Mouse (Mus musculus) hindbrain, embryonic 12.5 days (tissue): Measurements from ENCODE around the gene Ginm1. TPM values are rescaled to one million over a fixed set of nuclear protein-coding genes. Genes with fewer than 3 reads are reported as not detected.
A peak's percentile ranks its signal among the peaks of the same experiment; 100 is the strongest.

Source experiments
- ATAC-seq: fragments of 200-750 bp; cut with Nextera tagmentation; 2 replicates; pipeline ENCODE4 v1.8.0; 2017; ENCODE audit warnings: moderate TSS enrichment; ENCODE audit not compliant: low FRiP score
- H3K27ac ChIP-seq: fragments of 300-500 bp; sonication (generic); 2 replicates; pipeline ENCODE4 v1.5.1; 2016; ENCODE audit warnings: mild to moderate bottlenecking
- H3K27me3 ChIP-seq: fragments of 300-500 bp; sonication (generic); 2 replicates; pipeline ENCODE4 v1.6.1; 2016; ENCODE audit warnings: mild to moderate bottlenecking
- H3K36me3 ChIP-seq: fragments of 300-500 bp; sonication (generic); 2 replicates; pipeline ENCODE4 v1.6.1; 2016; ENCODE audit warnings: mild to moderate bottlenecking
- H3K4me1 ChIP-seq: fragments of 300-500 bp; sonication (generic); 2 replicates; pipeline ENCODE4 v1.6.1; 2016
- H3K4me2 ChIP-seq: fragments of 300-500 bp; sonication (generic); replicated peaks from 2 replicates; pipeline ENCODE4 v1.6.1; 2016; ENCODE audit warnings: mild to moderate bottlenecking
- H3K4me3 ChIP-seq: fragments of 300-500 bp; sonication (generic); 2 replicates; pipeline ENCODE4 v1.5.1; 2016; ENCODE audit warnings: mild to moderate bottlenecking
- H3K9ac ChIP-seq: fragments of 300-500 bp; sonication (generic); 2 replicates; pipeline ENCODE4 v1.6.1; 2016; ENCODE audit warnings: mild to moderate bottlenecking, moderate library complexity
- H3K9me3 ChIP-seq: fragments of 300-500 bp; sonication (generic); replicated peaks from 2 replicates; pipeline ENCODE4 v1.6.1; 2016; ENCODE audit warnings: mild to moderate bottlenecking
- WGBS: fragments of 180-500 bp; shearing (Covaris S2); methylation state at CpG from one replicate; pipeline ENCODE4 v1.1.7; 2016; 5-methylcytosine and 5-hydroxymethylcytosine counted together
- polyA plus RNA-seq: library from polyadenylated mRNA; unstranded; fragments of >200 nt; fragmentation: Nextera tagmentation; extraction: Ambion mirVana; gene quantifications from 2 replicates; pipeline ENCODE4 v1.2.1, GENCODE M21; 2016

The Ginm1 gene
- polyA plus RNA-seq, 1 experiment from 2014 or later, result 61.3 TPM

- Histone ChIP-seq H3K4me1 (peaks cover 8% of the 10 kb centered on the region; the same call in 1 of the 2 replicates), H3K4me3 (no peak within 1 kb of the TSS), H3K4me2 (peak within 1 kb of the TSS; percentile 27), H3K9me3 (no peaks in the 10 kb centered on the region), H3K27ac (no peak within 1 kb of the TSS), H3K9ac (no peak within 1 kb of the TSS), H3K27me3 (no peaks in the 10 kb centered on the region), H3K36me3 (no peaks in the 10 kb centered on the region)
- WGBS, result 6% methylated on average over 15 of the region's 15 CpGs
- ATAC-seq, result peak; percentile 63; the same call in 1 of the 2 replicates
Measured at GRCm38 (mm10) chr10:7832171-7832676, 39.6 kb upstream of the Ginm1 start, which contains the start of gene Zc3h12d. TSS of gene Zc3h12d (plus strand) at chr10:7832470.

GRCm38 (mm10) chr10:7826106-7826505 lies 33.5 kb upstream of the Ginm1 start:
- Histone ChIP-seq H3K4me1 (no peaks in the 10 kb centered on the region), H3K36me3 (peaks cover 34% of the 10 kb centered on the region), H3K27me3 (no peaks in the 10 kb centered on the region), H3K9ac (no peak overlapping the region), H3K9me3 (no peaks in the 10 kb centered on the region), H3K27ac (no peak overlapping the region), H3K4me3 (no peak overlapping the region), H3K4me2 (no peak overlapping the region)
- WGBS, result 94% methylated on average over 9 of the region's 9 CpGs
- no peak for ATAC-seq

GRCm38 (mm10) chr10:7825281-7825665 lies 32.6 kb upstream of the Ginm1 start:
- H3K4me1 ChIP-seq, result no peaks in the 10 kb centered on the region
- H3K9me3 ChIP-seq, result no peaks in the 10 kb centered on the region
- WGBS, result 94% methylated on average over 4 of the region's 4 CpGs
- H3K9ac ChIP-seq, result no peak overlapping the region
- no peak for ATAC-seq
- H3K4me3 ChIP-seq, result no peak overlapping the region
- no peaks in the 10 kb centered on the region for H3K27me3 ChIP-seq
- no peak overlapping the region for H3K27ac ChIP-seq
- no peak overlapping the region for H3K4me2 ChIP-seq
- H3K36me3 ChIP-seq, result peaks cover 39% of the 10 kb centered on the region

- no peaks in the 10 kb centered on the region for H3K27me3 ChIP-seq
- no peak for ATAC-seq
- no peaks in the 10 kb centered on the region for H3K9me3 ChIP-seq
- no peak overlapping the region for H3K4me2 ChIP-seq
- H3K4me3 ChIP-seq, result no peak overlapping the region
- H3K36me3 ChIP-seq, result peaks cover 42% of the 10 kb centered on the region
- no peaks in the 10 kb centered on the region for H3K4me1 ChIP-seq
- WGBS, result 90% methylated on average over 9 of the region's 9 CpGs
- no peak overlapping the region for H3K9ac ChIP-seq
- H3K27ac ChIP-seq, result no peak overlapping the region
Measured at GRCm38 (mm10) chr10:7824663-7825280, 32.1 kb upstream of the Ginm1 start.

GRCm38 (mm10) chr10:7821981-7822380 lies 29.4 kb upstream of the Ginm1 start:
- peaks cover 49% of the 10 kb centered on the region for H3K36me3 ChIP-seq
- H3K9me3 ChIP-seq, result no peaks in the 10 kb centered on the region

GRCm38 (mm10) chr10:7820171-7820570 lies 27.5 kb upstream of the Ginm1 start:
- Histone ChIP-seq H3K4me1 (no peaks in the 10 kb centered on the region), H3K4me3 (no peak overlapping the region), H3K27ac (no peak overlapping the region), H3K27me3 (no peaks in the 10 kb centered on the region), H3K9me3 (no peaks in the 10 kb centered on the region), H3K36me3 (peaks cover 51% of the 10 kb centered on the region), H3K4me2 (no peak overlapping the region), H3K9ac (no peak overlapping the region)
- 96% methylated on average over 5 of the region's 5 CpGs for WGBS
- no peak for ATAC-seq

More at GRCm38 (mm10) chr10:7821981-7822380, 29.4 kb upstream of the Ginm1 start:
- ATAC-seq, result no peak
- Histone ChIP-seq H3K27ac (no peak overlapping the region), H3K9ac (no peak overlapping the region), H3K4me1 (no peaks in the 10 kb centered on the region), H3K27me3 (no peaks in the 10 kb centered on the region), H3K4me3 (no peak overlapping the region), H3K4me2 (no peak overlapping the region)
- WGBS, result 92% methylated on average over 12 of the region's 12 CpGs

- H3K9ac ChIP-seq, result no peak overlapping the region
- H3K4me1 ChIP-seq, result no peaks in the 10 kb centered on the region
- WGBS, result 95% methylated on average over 4 of the region's 4 CpGs
- no peak overlapping the region for H3K4me3 ChIP-seq
- peaks cover 50% of the 10 kb centered on the region for H3K36me3 ChIP-seq
- no peak overlapping the region for H3K4me2 ChIP-seq
- H3K27ac ChIP-seq, result no peak overlapping the region
- H3K27me3 ChIP-seq, result no peaks in the 10 kb centered on the region
- no peaks in the 10 kb centered on the region for H3K9me3 ChIP-seq
- no peak for ATAC-seq
Measured at GRCm38 (mm10) chr10:7819603-7820002, 27.0 kb upstream of the Ginm1 start.

- no peak overlapping the region for H3K4me2 ChIP-seq
- H3K4me3 ChIP-seq, result no peak overlapping the region
- H3K9ac ChIP-seq, result no peak overlapping the region
- H3K4me1 ChIP-seq, result no peaks in the 10 kb centered on the region
- H3K36me3 ChIP-seq, result peaks cover 53% of the 10 kb centered on the region
- H3K27ac ChIP-seq, result no peak overlapping the region
- no peaks in the 10 kb centered on the region for H3K9me3 ChIP-seq
- ATAC-seq, result no peak
- WGBS, result 94% methylated on average over 4 of the region's 4 CpGs
- H3K27me3 ChIP-seq, result no peaks in the 10 kb centered on the region
Measured at GRCm38 (mm10) chr10:7819156-7819555, 26.5 kb upstream of the Ginm1 start.

GRCm38 (mm10) chr10:7818676-7819075 lies 26.1 kb upstream of the Ginm1 start:
- H3K9ac ChIP-seq, result no peak overlapping the region
- H3K4me1 ChIP-seq, result no peaks in the 10 kb centered on the region
- H3K27me3 ChIP-seq, result no peaks in the 10 kb centered on the region
- H3K36me3 ChIP-seq, result peaks cover 54% of the 10 kb centered on the region
- no peak for ATAC-seq
- WGBS, result 92% methylated on average over 4 of the region's 4 CpGs
- H3K27ac ChIP-seq, result no peak overlapping the region
- H3K4me2 ChIP-seq, result no peak overlapping the region
- H3K4me3 ChIP-seq, result no peak overlapping the region
- no peaks in the 10 kb centered on the region for H3K9me3 ChIP-seq

GRCm38 (mm10) chr10:7816476-7816875 lies 23.9 kb upstream of the Ginm1 start:
- H3K36me3 ChIP-seq, result peaks cover 52% of the 10 kb centered on the region
- H3K9ac ChIP-seq, result no peak overlapping the region
- no peak overlapping the region for H3K4me3 ChIP-seq
- H3K4me2 ChIP-seq, result no peak overlapping the region
- no peak for ATAC-seq
- no peaks in the 10 kb centered on the region for H3K9me3 ChIP-seq
- WGBS, result 95% methylated on average over 2 of the region's 2 CpGs
- H3K27ac ChIP-seq, result no peak overlapping the region
- no peaks in the 10 kb centered on the region for H3K4me1 ChIP-seq
- no peaks in the 10 kb centered on the region for H3K27me3 ChIP-seq

- Histone ChIP-seq H3K4me2 (no peak overlapping the region), H3K27me3 (no peaks in the 10 kb centered on the region), H3K4me3 (no peak overlapping the region), H3K9ac (no peak overlapping the region), H3K9me3 (no peaks in the 10 kb centered on the region), H3K36me3 (peaks cover 56% of the 10 kb centered on the region), H3K27ac (no peak overlapping the region), H3K4me1 (no peaks in the 10 kb centered on the region)
- no peak; the same call in 1 of the 2 replicates for ATAC-seq
- WGBS, result 49% methylated on average over 2 of the region's 2 CpGs
Measured at GRCm38 (mm10) chr10:7809937-7810336, 17.3 kb upstream of the Ginm1 start.

- H3K9ac ChIP-seq, result no peak overlapping the region
- WGBS, result 95% methylated on average over 2 of the region's 2 CpGs
- no peak for ATAC-seq
- H3K9me3 ChIP-seq, result no peaks in the 10 kb centered on the region
- no peaks in the 10 kb centered on the region for H3K27me3 ChIP-seq
- H3K4me3 ChIP-seq, result no peak overlapping the region
- no peak overlapping the region for H3K4me2 ChIP-seq
- H3K4me1 ChIP-seq, result no peaks in the 10 kb centered on the region
- peaks cover 78% of the 10 kb centered on the region for H3K36me3 ChIP-seq
- no peak overlapping the region for H3K27ac ChIP-seq
Measured at GRCm38 (mm10) chr10:7802519-7803140, 10.0 kb upstream of the Ginm1 start.

- Histone ChIP-seq H3K27me3 (no peaks in the 10 kb centered on the region), H3K36me3 (peaks cover 84% of the 10 kb centered on the region), H3K27ac (no peak overlapping the region), H3K4me3 (no peak overlapping the region), H3K9ac (no peak overlapping the region), H3K4me2 (no peak overlapping the region), H3K4me1 (no peaks in the 10 kb centered on the region), H3K9me3 (no peaks in the 10 kb centered on the region)
- WGBS, result 95% methylated on average over 3 of the region's 3 CpGs
- no peak for ATAC-seq
Measured at GRCm38 (mm10) chr10:7801258-7801657, 8.6 kb upstream of the Ginm1 start.
